Mouse (Mus musculus): ENCODE data around the gene Hsd3b5. TPM values are rescaled to one million over a fixed set of nuclear protein-coding genes. Genes with fewer than 3 reads are reported as not detected.
"Not testable (repeated sequence)": the region's sequence is repeated elsewhere in the genome, so short reads cannot be mapped to it uniquely, and the experiment has no call there.

Hsd3b5 gene
- not detected for total RNA-seq (2021)
- long read RNA-seq, experiment 1, result 0 reads
- long read RNA-seq, experiment 2, result 0 reads

DNA sequence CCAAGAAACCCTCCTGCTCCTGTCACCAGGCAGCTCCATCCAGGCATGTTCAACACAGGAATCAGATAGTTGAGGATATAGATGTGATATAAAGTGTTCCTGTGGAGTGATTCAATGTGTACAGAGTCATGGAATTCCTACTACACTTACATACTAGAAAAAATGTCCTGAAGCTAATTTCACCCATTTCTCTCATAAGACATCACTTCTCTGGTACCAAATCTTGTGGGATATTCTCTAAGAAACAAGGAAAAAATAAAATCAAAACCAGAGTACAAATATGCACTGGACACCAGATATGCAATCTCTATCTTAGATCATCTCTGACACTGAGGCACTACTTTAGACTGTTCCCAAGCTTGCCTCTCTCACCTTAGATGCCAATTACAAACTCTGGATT, at the start of gene Hsd3b5:
Gene Hsd3b5 (minus strand): TSS at position 101 of the 400 bp plus-strand sequence.
- DNase-seq, result no peak

- no peak for DNase-seq
Measured at GRCm38 (mm10) chr3:98635145-98635544, 5.1 kb upstream of the Hsd3b5 start.

- no peak for DNase-seq
Measured at GRCm38 (mm10) chr3:98629633-98630032, 419 bp downstream of the Hsd3b5 start.

GRCm38 (mm10) chr3:98616786-98617185, 13.3 kb downstream of the Hsd3b5 start:
- DNase-seq, result not testable (repeated sequence)

DNA sequence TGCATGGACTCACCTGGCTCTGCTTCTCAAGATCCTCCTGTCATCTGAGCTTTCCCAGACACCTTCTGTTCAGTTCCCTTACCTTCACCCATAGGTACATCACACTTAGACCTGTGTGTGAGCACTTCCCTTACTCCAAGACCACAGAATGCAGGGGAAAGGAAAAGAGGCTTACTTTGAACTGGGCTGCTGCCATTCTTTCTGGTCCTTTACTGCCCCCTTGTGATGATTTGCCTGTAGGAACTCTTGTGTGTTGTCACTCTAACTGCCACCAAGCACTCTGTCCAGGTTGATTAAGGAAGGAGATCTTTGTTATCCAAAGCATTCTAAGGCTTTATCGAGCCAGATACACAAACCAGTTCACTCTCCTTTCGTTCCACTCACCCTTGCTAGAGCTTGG, 13.8 kb downstream of the Hsd3b5 start:
- DNase-seq, result not testable (repeated sequence)

GRCm38 (mm10) chr3:98614406-98614927, 15.6 kb downstream of the Hsd3b5 start:
- not testable (repeated sequence) for DNase-seq

- DNase-seq, result no peak
Measured at GRCm38 (mm10) chr3:98613963-98614362, 16.1 kb downstream of the Hsd3b5 start.

- not testable (repeated sequence) for DNase-seq
Measured at GRCm38 (mm10) chr3:98613540-98613939, 16.5 kb downstream of the Hsd3b5 start.

DNA sequence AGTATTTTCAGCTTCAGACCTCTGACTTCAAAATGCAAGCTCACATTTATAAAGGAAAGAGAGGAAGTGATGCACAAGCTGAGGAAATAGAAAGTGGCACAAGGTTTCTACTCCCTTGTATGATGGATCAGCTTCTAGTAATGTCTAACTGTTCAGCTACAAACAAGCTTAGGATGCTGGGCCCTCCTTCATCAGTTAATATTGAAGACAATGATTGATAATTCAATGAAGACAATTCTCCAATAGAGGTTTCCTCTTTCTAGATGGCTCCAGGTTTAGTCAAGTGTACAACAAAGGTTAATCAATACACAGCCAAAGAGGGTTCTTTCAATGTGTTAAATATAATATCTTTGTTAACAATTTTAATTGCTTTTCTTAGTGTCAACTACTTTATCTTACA, 41.3 kb downstream of the Hsd3b5 start, which contains the start of gene Gm10681:
Gene Gm10681 (minus strand): TSS at position 101 of the 400 bp plus-strand sequence.
- no peak for DNase-seq

DNA sequence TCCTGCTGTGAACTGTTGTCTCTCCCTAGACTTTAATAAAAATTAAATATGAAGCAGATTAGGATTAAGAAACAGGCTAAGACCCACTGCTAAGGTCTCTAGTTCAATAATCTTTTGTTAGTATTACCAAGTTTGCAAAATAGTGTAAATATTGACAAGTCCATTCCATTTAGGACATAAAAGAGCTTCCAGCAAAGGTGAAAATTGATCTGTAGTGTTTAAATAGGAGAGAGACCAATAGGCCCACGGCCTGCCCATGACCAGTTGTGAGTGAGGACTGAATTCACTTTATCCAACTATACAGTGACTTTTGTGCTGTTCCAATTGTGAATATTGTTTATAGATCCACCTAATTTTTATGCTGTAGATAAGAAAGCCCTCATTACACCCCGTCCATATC, 42.3 kb downstream of the Hsd3b5 start:
- DNase-seq, result no peak

- DNase-seq, result not testable (repeated sequence)
Measured at GRCm38 (mm10) chr3:98582622-98583021, 47.4 kb downstream of the Hsd3b5 start.

DNA sequence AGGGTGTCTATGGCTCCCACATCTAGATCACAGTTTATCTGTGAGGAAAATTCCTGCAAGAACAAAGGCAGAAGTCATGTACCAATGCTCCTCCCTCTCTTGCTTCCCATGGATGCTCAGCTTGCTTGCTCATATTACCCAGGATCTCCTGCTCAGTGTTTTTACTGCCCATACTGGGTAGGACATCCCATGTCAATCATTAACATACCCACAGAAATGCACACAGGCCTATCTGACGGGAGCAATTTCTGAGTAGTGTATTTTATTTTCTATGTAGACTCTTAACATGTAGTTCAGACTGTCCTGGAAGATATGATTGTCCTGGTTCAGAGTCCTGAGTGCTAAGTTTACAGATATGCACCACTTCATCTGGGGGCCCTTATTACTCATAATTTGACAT, 47.9 kb downstream of the Hsd3b5 start:
- not testable (repeated sequence) for DNase-seq

DNA sequence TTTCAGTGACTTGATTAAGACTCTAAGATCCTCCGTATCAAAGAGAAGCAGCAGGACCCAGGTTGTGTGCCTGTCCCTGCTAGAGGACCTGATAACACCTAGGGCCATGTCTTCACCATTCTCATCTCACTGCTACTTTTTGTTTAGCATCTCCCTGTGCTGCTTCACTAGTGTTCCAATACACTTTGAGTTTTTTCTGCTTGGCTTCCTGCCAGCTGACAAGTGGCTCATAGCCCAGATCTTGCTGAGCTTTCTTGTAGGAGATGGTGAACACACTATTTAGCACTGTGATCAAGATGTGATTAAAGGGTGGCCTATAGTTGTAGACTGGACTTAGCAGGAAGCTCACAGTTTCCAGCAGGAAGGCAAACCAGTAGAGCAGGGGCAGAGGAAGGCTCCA, 49.0 kb downstream of the Hsd3b5 start:
- peak in 1 of 2 experiments; percentile 18 for DNase-seq

Other genes starting within 250 kb of the Hsd3b5 start
- gene Zfp697, start 247.8 kb downstream of the Hsd3b5 start, total RNA-seq (2021), result 1 to 10 TPM; 5.9 to 7.3 TPM
- not detected for gene Gm4450, start 173.1 kb downstream of the Hsd3b5 start, total RNA-seq (2021)
- not detected for gene Hsd3b4, start 119.7 kb downstream of the Hsd3b5 start, total RNA-seq (2021)
- gene Gm10681, start 41.4 kb downstream of the Hsd3b5 start, total RNA-seq (2021), result not detected
- not detected for gene Hsd3b2, start 94.3 kb upstream of the Hsd3b5 start, total RNA-seq (2021)
- not detected for gene Hsd3b3, start 132.9 kb upstream of the Hsd3b5 start, total RNA-seq (2021)
- not detected for gene Hsd3b6, start 184.2 kb upstream of the Hsd3b5 start, total RNA-seq (2021)
- not detected for gene Hsd3b1, start 229.5 kb upstream of the Hsd3b5 start, total RNA-seq (2021)

Data from heart, adult 18-20 months (tissue).